Mouse (Mus musculus) liver, adult 2 months (tissue): ENCODE measurements around the gene Exoc3l. TPM values are rescaled to one million over a fixed set of nuclear protein-coding genes. Genes with fewer than 3 reads are reported as not detected.

Experiments
- DNase-seq: peaks from one replicate; pipeline ENCODE4 v3.0.0-alpha.2; 2011; ENCODE audit warnings: low read depth, low spot score; ENCODE audit errors: extremely low read depth
- H3K27ac ChIP-seq: fragments of 200-500 bp; replicated peaks from 2 replicates; pipeline ENCODE4 v1.5.1; 2012; ENCODE audit warnings: low read depth, mild to moderate bottlenecking, control low read depth, inconsistent platforms, low read length; ENCODE audit not compliant: insufficient read depth
- H3K27me3 ChIP-seq: fragments of 200-500 bp; 2 replicates; pipeline ENCODE4 v1.6.1; 2012; ENCODE audit warnings: mild to moderate bottlenecking, moderate library complexity, low read length, inconsistent platforms; ENCODE audit not compliant: control insufficient read depth, insufficient read depth
- H3K36me3 ChIP-seq: fragments of 200-500 bp; 2 replicates; pipeline ENCODE4 v1.6.1; 2012; ENCODE audit warnings: low read length, inconsistent platforms; ENCODE audit not compliant: control insufficient read depth, insufficient read depth
- H3K4me1 ChIP-seq: fragments of 200-500 bp; 2 replicates; pipeline ENCODE4 v1.6.1; 2011; ENCODE audit warnings: low read length; ENCODE audit not compliant: control insufficient read depth, insufficient read depth
- H3K4me3 ChIP-seq: fragments of 200-500 bp; 2 replicates; pipeline ENCODE4 v1.5.1; 2011; ENCODE audit warnings: low read depth, mild to moderate bottlenecking, control low read depth, low read length, moderate library complexity; ENCODE audit not compliant: insufficient read depth
- H3K79me2 ChIP-seq: fragments of 200-500 bp; 2 replicates; pipeline ENCODE4 v1.6.1; 2012; ENCODE audit warnings: inconsistent platforms, mild to moderate bottlenecking, low read length, moderate library complexity; ENCODE audit not compliant: control insufficient read depth, insufficient read depth
- H3K9ac ChIP-seq: fragments of 200-500 bp; 2 replicates; pipeline ENCODE4 v1.6.1; 2012; ENCODE audit warnings: low read depth, mild to moderate bottlenecking, control low read depth, inconsistent platforms, low read length
- CTCF ChIP-seq: fragments of 200-500 bp; IDR thresholded peaks from 2 replicates; pipeline ENCODE4 v1.5.1; 2011; ENCODE audit warnings: low read depth, low read length, control low read depth
- POLR2A ChIP-seq: fragments of 200-500 bp; IDR thresholded peaks from 2 replicates; pipeline ENCODE4 v1.6.1; 2011; ENCODE audit warnings: low read length, control low read depth; ENCODE audit not compliant: insufficient read depth; ENCODE audit errors: extremely low read depth
- WGBS: fragments of 180-500 bp; shearing (Covaris S2); methylation state at CpG from one replicate; pipeline ENCODE4 v1.1.7; 2018; 5-methylcytosine and 5-hydroxymethylcytosine counted together
- polyA plus RNA-seq: library from polyadenylated mRNA; depleted of rRNA; stranded (reverse); fragments of >200 nt; gene quantifications from 2 replicates; pipeline ENCODE4 v1.2.3, GENCODE M21; 2012
- total RNA-seq: library from RNA; depleted of rRNA; stranded (reverse); fragments of >200 nt; gene quantifications from 2 replicates; pipeline ENCODE4 v1.2.3, GENCODE M21; 2014

Exoc3l gene
- total and polyA plus RNA-seq, 2 experiments: 3.6 to 9.3 TPM

GRCm38 (mm10) chr8:105266775-105267174, 29.1 kb downstream of the Exoc3l start:
- no peaks in the 10 kb centered on the region for H3K27me3 ChIP-seq
- 88% methylated on average over 13 of the region's 13 CpGs for WGBS
- no peak for DNase-seq

DNA sequence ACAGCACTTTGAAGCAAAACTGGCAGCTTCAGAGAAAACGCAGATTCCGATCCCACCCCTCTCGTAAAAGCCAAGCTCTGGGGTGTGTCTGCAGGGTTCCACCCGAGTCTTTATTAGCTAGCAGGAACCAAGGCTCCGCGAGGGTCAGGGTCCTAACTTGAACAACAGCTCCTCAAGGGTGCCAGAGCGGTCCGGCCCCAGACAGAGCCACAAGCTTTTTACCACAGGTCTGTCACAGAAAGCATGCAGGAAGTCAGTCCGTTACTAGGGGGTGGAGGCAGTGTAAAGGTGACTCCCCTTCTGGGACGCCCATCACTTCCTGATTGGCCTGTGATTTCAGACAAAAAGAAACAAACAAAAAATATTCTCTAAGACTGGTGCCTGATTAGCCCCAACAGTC, 30.8 kb downstream of the Exoc3l start:
- WGBS: 12% methylated on average over 10 of the region's 10 CpGs
- peaks cover 14% of the 10 kb centered on the region for H3K79me2 ChIP-seq
- H3K27me3 ChIP-seq: no peaks in the 10 kb centered on the region
- H3K4me1 ChIP-seq: peaks cover 16% of the 10 kb centered on the region
- TF ChIP-seq POLR2A (no peak), CTCF (no peak)
- DNase-seq: peak; percentile 78
- H3K36me3 ChIP-seq: no peaks in the 10 kb centered on the region
- peak overlapping the region; percentile 73 for H3K27ac ChIP-seq
- peak overlapping the region; percentile 92 for H3K4me3 ChIP-seq
- H3K9ac ChIP-seq: peak overlapping the region; percentile 30

More at GRCm38 (mm10) chr8:105266775-105267174, 29.1 kb downstream of the Exoc3l start:
- Histone ChIP-seq H3K79me2 (peaks cover 14% of the 10 kb centered on the region), H3K9ac (no peak overlapping the region), H3K4me3 (no peak overlapping the region), H3K27ac (no peak overlapping the region), H3K36me3 (no peaks in the 10 kb centered on the region), H3K4me1 (peaks cover 20% of the 10 kb centered on the region)
- TF ChIP-seq CTCF: no peak

DNA sequence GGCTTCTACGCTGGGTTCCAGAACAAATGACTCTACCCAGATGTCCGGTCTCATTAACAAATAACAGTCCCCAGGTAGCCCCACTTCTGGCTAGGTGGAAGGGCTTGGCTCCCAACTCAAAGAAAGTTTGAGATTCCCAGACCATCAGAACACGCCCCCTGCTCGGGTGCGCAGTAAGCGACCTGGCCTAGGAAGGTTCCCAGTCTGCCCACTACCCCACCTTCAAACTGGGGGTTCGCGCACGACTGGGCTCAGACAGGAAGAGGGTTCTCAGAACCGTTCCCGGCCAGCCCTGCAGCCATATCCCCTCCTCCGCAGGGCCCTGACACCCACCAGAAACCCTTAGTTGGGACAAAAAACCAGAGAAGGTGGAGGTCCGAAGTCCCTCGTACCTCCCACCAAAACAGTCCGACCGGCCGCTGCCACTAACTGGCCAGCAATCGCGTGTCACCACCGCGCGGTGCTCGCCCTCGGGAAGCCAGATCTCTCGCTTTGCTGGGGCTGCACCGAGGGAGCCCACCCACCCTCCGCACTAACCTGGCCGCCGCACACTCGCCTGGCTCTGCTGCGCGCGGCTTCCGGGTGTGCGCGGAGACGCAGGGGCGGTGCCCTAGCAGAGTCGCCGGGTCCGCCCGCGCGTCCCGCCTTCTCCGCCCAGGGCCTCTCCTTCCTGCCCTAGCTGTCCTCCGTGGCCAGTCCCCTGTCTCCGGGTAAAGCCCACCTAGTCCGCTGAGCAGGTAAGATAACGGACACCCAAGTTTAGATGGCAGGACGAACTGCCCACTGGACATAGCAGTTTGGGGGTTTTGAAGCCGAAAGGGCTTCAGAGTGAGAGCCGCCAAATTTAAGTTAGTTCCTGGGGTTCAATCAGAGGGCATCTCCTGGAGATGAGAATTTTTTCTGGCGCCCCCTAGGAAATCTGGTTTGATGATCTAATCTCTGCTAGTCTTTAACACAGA, 31.6 kb downstream of the Exoc3l start, which contains the start of the genes Tradd and Fbxl8:
Gene Tradd (minus strand): TSS at position 586 of the 959 bp plus-strand sequence.
Gene Fbxl8 (plus strand): TSS at position 625 of the 959 bp plus-strand sequence.
- Histone ChIP-seq H3K9ac (peak within 1 kb of the TSS; percentile 92), H3K27ac (peak within 1 kb of the TSS; percentile 73), H3K4me1 (peaks cover 16% of the 10 kb centered on the region; the same call in 1 of the 2 replicates), H3K36me3 (no peaks in the 10 kb centered on the region), H3K27me3 (no peaks in the 10 kb centered on the region), H3K79me2 (peaks cover 14% of the 10 kb centered on the region), H3K4me3 (peak within 1 kb of the TSS; percentile 92)
- 1% methylated on average over 54 of the region's 54 CpGs for WGBS
- TF ChIP-seq CTCF: no peak
- TF ChIP-seq POLR2A: peak; percentile 58; the same call in 1 of the 2 replicates
- peak; percentile 65 for DNase-seq

GRCm38 (mm10) chr8:105263244-105263912, 32.5 kb downstream of the Exoc3l start:
- TF ChIP-seq POLR2A: no peak
- H3K27me3 ChIP-seq: no peaks in the 10 kb centered on the region
- 45% methylated on average over 16 of the region's 16 CpGs for WGBS
- H3K79me2 ChIP-seq: peaks cover 13% of the 10 kb centered on the region
- no peak overlapping the region for H3K4me3 ChIP-seq
- H3K4me1 ChIP-seq: peaks cover 15% of the 10 kb centered on the region; the same call in 1 of the 2 replicates
- no peaks in the 10 kb centered on the region for H3K36me3 ChIP-seq
- no peak overlapping the region for H3K9ac ChIP-seq
- no peak for DNase-seq
- no peak overlapping the region for H3K27ac ChIP-seq

GRCm38 (mm10) chr8:105261326-105261980, 34.4 kb downstream of the Exoc3l start:
- Histone ChIP-seq H3K79me2 (peaks cover 7% of the 10 kb centered on the region; the same call in 1 of the 2 replicates), H3K27ac (no peak overlapping the region), H3K27me3 (no peaks in the 10 kb centered on the region), H3K9ac (no peak overlapping the region), H3K4me1 (peaks cover 9% of the 10 kb centered on the region; the same call in 1 of the 2 replicates), H3K36me3 (no peaks in the 10 kb centered on the region), H3K4me3 (no peak overlapping the region)
- no peak for DNase-seq
- TF ChIP-seq POLR2A (no peak), CTCF (no peak)
- WGBS: 85% methylated on average over 12 of the region's 12 CpGs
